Mouse (Mus musculus): ENCODE measurements around the gene D430042O09Rik.

D430042O09Rik gene

DNA sequence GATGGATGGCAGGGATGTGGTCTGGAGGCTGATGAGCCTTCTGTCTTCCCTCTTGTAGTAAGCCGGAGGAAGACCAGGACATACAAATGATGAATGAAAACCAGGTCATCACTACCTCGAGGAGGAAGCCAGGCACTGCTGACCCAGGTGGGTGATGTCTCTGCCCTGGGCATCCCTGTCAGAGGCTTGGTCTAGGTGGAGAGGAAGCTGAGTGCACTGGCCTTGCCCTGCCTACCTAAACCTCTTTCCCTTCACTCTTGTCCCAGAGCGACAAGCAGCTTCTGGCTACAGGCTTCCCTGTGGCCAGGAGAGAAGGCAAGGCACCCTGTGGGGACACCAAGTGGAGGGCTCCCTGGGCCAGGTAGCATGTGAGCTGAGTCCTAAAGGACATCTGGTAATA is 165.2 kb downstream of the D430042O09Rik start:
- no peak for DNase-seq (ENCODE audit: low spot score)

DNA sequence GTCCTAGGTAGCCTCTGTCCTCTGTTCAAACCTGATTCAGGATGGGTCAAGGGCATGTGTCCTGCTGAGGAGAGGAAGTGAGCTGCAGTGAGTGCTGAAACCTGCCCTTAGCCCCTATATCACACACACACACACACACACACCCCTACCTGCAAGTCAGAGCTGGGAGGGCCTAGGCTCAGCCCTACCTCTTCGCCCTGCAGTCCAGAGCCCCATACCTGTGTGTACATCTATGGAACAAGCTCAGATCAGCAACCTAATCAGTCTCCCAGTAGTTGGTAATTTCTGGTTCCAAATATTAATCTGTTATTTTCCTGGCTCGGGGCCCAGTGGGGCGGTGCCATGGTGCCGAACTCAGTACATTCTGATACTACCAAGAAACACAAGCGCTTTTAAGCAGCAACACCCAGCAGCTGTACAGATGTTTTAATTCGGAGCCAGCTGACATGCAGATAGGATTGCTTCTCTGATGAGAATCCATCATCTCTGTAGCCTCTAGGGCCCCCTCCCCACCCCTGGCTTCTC is 166.3 kb downstream of the D430042O09Rik start:
- DNase-seq (ENCODE audit: low spot score): no peak

DNA sequence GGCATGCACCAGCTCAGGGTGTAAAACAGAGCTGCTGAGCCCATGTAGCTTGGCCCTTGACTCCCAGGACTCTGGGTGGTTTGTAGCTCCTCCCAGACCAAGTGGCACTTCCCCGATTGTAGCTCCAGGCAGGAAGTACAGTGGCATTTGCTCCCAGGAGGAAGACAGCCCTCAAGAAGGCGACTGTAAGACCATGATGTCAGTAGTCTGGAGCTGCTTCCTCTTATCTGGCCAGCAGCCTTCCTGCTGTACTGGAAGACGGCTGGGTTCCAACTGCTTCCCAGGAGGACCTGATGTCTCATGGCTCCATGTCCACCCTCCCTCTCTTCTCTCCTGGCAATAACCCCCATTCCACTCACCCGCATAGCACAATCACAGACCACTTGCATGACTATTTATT is 170.4 kb downstream of the D430042O09Rik start:
- no peak for DNase-seq (ENCODE audit: low spot score)

DNA sequence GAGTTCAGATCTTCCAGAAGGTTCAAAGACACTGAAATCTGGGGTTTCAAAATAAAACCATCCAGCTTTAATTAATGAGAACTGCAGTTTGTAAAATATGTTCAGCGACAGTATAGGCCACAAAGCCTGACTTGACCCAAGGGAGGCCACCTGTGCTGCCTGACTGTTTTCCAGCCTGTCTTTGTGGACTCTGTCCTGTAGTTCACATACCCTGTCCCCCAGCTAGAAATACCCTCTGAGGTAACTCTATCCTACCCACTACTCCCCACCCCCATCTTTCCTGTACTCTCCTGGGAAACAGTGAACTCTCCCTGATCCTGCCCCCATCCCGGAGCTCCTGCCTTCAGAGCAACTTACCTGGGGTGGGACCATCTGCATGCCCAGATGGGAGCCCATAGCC is 175.5 kb downstream of the D430042O09Rik start:
- DNase-seq (ENCODE audit: low spot score): no peak

DNA sequence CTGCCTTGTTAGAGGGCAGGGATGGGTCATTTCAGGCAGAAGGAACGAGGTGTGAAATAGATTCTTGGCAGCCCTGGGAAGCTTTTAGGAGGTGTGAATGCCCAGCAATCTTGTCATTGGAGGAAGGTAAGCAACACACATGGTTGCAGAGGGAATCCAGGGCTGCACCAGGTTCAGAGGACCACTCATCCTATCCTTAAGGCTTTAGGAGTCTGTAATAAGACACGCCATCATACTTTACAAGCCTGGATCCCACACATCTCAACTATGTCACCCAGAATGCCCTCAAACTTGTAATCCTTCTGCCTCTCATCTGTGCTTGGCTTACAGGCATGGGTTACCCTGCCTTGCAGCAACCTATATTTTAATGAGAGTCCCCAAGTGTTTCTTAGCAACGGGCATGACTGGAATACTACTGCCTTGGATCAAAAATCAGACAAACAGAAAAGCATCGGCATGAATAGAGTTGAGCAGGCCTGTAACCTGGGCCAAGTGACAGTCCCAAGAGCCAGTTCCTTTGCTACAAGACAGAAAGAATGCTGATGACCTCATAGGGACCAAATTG is 178.5 kb downstream of the D430042O09Rik start:
- no peak for DNase-seq (ENCODE audit: low spot score)

DNA sequence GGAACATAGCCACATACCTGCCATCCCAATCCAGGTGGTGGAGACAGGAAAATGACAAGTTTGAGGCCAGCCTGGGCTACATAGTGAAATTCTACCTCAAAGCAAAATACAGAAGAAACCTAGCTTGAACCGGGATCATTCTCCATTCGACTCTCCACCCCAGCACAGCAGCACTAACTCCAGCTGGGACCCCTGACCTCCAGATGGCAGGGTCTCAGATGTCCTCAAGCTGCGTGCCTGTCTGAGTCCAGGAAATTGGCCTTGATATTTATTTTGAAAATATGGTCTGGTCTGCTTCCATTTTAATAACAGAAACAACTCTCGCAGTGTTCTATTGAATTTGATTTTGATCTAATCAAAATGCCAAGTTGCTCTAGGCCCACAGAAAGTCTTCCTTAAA is 179.4 kb downstream of the D430042O09Rik start:
- no peak for DNase-seq (ENCODE audit: low spot score)

DNA sequence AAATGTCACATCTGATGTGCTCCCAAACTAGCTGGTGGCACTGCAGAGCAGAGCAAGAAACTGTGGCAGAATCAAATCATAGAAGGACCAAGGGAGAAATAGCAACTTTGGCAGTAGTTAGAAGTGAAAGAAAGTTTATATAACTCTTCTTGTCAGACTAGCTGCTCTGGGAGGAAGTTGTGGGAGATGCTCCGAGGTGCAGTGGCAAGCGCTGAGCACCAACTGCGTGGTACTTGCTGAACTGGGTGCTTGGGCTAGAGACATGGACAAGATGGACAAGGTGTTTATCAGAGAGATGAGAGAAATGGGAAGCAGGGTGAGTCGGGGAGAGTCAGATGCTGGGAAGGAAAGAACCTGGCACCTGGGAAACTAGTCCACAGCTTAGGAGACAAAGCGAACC is 180.1 kb downstream of the D430042O09Rik start:
- no peak for DNase-seq (ENCODE audit: low spot score)

DNA sequence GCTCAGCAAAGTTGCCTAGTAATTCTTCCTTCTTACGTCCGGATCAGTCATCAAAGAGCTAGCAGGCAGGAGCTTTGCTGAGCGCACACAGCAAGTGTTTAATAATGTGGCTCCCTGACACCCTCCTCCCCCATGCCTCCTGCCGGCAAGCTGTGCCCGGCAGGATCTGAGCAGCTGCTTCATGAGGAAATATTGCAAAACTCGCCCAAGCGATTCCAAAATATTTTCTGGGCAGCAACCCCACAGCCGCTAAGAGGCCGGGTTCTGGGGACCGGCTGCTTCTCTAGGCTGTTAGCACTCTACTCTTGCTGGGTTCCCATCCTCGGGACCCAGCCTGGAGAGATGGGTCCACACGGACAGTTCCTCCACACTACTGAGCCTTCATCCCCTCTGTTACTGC is 180.7 kb downstream of the D430042O09Rik start:
- no peak for DNase-seq (ENCODE audit: low spot score)

DNA sequence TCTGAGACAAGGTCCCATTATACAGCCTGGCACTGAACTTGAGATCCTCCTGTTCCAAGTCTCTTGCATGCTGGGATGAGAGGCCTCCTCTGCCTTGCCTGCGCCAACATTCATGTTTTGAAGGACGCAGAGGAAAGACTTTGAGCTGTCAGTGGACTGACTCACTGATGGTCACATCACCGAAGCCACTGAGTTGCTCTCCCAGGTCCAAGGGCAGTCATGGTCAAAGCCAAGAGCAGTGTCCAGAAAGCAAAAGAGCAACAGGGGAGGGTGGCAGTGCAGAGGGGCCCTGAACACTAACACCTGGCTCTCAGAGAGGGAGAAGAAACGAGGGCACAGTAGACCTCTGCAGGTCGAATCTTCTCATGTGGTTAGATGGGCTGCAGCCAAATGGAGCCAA is 185.9 kb downstream of the D430042O09Rik start:
- no peak for DNase-seq (ENCODE audit: low spot score)

DNA sequence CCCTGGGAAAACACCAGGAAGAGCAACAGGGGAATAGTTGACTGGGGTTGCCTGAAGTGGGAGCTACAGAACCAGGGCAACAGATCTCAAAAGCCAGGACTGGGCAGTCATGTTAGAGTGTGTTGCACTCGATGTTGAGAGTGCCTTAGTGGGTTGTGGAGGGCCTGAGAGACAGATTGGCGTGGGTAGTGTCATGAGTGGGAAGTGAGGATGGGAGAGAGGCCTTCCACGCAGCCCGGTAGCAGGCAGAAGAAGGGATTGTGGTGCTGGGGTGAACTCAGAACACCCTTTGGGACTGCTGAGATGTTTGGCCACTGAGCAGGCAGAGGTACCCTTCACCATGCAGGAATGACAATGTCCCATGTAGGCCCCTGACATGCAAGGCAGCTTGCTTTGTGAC is 189.4 kb downstream of the D430042O09Rik start:
- no peak for DNase-seq (ENCODE audit: low spot score)

DNA sequence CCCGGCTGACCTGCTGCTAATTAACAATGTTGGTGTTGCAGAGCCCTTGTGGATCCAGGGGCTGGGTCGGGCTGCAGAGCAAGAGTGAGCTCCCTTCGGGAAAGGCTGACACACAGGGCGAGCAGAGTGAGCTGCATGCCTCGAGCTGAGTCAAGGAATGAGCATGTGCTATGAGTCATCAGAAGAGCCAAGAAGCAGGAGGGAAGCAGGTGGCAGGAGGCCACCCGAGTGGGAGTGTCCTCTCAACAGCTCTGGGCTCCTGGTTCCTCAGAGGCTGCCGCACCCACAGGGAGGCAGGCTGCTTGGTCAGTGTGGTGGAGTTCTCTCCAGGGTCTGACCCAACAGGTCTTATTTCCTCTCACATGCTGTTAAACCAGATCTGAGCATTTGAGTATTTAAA is 191.3 kb downstream of the D430042O09Rik start:
- no peak for DNase-seq (ENCODE audit: low spot score)

DNA sequence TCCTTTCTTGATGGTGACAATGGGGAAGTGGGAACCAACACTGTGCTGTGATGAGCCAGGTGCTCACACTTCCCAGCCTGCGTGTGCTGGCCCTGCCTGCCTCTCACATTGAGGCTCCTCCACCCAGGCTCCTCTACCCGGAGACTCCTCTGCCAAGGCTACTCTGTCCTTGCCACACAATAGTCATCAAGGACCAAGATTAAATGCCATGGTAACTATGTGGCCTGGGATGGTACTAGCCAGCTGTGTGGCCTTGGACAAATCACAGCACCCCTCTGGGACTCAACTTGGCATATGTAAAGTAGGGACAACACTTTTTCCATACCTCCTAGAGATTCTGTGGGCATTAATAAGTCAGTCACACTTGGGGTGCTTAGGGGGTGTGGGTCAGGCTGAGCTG is 192.2 kb downstream of the D430042O09Rik start:
- no peak for DNase-seq (ENCODE audit: low spot score)

DNA sequence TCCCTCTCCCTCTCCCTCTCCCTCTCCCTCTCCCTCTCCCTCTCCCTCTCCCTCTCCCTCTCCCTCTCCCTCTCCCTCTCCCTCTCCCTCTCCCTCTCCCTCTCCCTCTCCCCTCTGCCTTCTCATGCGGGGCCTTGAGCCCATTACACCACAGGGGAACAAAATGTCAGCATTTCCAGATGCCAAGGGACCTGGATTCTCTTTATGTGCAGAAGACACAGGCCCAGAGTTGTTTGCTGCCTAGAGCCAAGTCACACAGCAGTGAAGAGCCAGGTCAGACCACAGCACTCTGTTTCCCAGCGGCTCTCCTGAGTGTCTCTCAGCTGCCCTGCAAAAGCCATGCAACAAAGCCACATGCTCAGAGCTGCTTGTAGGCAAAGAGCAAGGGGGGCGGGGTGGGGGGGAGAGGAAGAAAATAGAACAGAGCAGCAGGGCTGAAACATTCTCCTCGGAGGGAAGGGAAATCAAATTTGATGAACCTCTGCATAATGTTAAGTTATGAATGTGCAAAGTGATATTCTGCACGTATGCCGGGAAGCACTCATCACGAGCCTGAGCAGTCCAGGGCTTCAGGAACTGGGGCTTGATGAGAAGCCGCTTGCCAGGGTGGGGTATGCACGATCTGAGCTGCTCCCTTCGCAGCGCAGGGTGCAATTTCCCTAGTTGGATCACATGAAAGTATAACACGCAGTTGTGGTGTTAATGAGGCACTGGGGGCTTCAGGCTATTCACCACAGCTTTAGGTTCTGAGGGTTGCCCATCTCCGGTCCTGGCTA is 192.9 kb downstream of the D430042O09Rik start:
- DNase-seq (ENCODE audit: low spot score): no peak

DNA sequence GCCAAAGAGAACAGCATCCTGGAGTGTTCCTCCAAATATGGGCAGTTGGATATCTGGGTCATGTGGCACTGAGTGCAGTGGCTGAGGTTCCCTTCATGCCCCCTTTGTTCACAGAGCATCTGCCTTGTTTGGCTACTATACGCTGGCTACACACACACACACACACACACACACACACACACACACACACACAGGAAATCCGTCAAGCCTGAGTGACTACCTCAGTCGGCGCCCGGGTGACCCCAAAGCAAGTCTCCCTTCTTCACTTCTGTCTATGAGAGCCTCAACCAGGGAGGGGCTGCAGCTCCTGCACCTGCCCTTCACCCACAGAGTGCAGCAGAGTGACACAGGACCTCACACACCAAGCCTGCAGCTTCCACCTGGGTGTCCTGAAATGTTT is 213.1 kb downstream of the D430042O09Rik start:
- DNase-seq (ENCODE audit: low spot score): no peak

DNA sequence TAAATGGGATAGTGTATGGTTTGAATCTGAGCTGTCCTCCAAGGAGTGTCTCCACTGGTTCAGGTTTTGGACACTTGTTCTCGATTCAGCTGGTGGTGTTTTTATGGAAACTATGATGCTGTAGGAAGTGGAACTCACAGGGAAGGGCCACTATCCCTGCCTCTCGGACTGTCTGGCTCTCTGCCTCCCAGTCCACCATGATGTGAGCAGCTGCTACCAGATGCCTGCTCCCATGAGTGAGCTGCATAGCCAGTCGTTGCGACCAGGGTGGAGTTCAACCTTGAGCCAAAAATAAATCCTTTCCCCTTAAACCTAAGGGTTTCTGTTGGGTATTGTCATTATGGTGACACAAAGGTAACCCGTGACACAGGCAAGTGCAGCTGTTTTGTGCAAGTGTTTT is 216.4 kb downstream of the D430042O09Rik start:
- no peak for DNase-seq (ENCODE audit: low spot score)
